Mouse (Mus musculus): ENCODE results near the gene Ap1b1.

DNA sequence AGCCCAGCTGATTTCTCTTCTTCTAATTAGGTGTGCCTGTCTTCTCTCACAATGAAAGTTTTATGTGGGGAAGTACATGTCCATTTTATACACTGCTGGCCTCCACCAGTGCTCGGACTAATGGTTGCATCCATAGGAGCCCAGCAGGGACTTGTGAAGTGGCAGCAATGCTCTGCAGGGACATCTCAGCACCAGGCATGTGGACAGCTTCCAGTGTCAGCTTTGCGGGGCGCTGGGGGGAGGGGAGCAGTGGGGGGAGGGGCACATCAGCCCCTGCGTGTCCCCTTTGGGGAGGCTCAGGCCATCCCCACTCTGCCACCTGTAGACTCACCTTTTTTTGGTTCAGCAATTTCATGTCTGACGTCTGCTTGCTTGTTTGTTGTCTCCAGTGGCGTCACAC lies 33.2 kb upstream of the Ap1b1 start:
- TF ChIP-seq CTCF (IDR thresholded peaks at IDR 0.05; ENCODE audit: low read depth, low read length) (no peak), POLR2A (IDR thresholded peaks at IDR 0.05; ENCODE audit: borderline replicate concordance, low read depth, low read length) (no peak)

All from bone marrow macrophage, adult 2 months (primary cell).